Mouse (Mus musculus): ENCODE measurements around the gene Ascc3.

The Ascc3 gene

GRCm38 (mm10) chr10:50762984-50763383, 170.5 kb downstream of the Ascc3 start:
- no peak for DNase-seq (ENCODE audit: low spot score)

- no peak for DNase-seq (ENCODE audit: low spot score)
These were observed 171.2 kb downstream of the Ascc3 start for GRCm38 (mm10) chr10:50763457-50764310.

DNA sequence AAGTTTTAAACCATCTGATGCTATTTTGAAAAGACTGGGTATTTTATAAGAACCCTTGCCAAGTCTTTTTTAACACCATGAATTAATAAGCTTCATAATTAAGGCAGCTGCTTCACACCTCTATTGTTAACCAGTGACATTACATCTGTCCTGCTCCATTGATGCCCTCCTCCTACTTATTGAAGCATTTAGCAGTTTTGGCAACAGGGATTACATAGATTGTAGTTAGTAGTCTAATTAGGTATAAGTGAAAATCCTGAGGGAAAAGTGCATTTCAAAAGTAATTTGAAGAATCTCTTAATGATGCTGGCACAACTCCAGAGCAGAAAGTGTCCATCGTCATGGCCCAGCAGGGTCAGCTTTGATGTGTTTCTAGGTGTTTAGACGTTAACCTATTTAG, 180.3 kb downstream of the Ascc3 start:
- DNase-seq (ENCODE audit: low spot score) = no peak

GRCm38 (mm10) chr10:50773846-50774245, 181.4 kb downstream of the Ascc3 start:
- DNase-seq (ENCODE audit: low spot score) = no peak

DNA sequence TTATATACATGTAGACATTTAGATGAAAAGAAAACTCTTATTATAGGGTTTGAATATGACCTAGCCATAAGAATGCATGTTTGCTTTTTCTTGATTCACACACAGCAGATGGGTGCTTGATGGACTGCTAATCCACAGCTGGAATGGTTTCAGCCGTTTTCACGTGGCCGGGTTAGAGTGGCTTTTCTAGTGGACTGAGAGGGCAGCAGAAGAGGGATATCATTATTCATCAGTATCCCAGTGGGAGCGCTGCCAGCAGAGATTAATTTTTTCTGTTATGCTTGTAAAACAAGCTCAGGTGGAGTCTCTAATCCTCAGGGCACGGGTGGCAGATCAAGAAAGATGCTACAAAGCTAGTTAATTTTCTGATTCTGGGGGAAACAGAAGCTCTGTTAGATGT, 200.4 kb downstream of the Ascc3 start:
- no peak for DNase-seq (ENCODE audit: low spot score)

DNA sequence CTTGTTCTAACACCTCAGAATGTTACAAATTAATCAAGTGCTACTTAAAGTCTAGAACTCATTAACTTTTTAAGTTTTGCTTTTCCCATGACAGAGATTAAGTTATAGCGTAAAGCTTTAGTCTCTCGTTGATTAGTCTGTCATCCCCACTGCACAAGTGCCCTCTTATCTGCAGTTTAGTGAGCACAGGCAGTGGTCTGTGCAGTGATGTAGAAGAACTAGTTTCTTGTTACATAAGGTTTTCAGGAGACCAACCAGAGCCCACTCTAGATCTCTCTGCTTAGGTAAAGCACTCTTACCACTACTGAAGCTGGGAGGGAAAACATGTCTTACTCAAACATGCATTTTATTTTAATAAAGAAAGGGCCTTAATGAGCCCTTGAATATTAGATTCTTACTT, 209.1 kb downstream of the Ascc3 start:
- DNase-seq (ENCODE audit: low spot score) = no peak

GRCm38 (mm10) chr10:50802380-50802779, 209.9 kb downstream of the Ascc3 start:
- no peak for DNase-seq (ENCODE audit: low spot score)

GRCm38 (mm10) chr10:50806166-50806565, 213.7 kb downstream of the Ascc3 start:
- no peak for DNase-seq (ENCODE audit: low spot score)

GRCm38 (mm10) chr10:50822363-50822762, 229.9 kb downstream of the Ascc3 start:
- DNase-seq (ENCODE audit: low spot score) = no peak

DNA sequence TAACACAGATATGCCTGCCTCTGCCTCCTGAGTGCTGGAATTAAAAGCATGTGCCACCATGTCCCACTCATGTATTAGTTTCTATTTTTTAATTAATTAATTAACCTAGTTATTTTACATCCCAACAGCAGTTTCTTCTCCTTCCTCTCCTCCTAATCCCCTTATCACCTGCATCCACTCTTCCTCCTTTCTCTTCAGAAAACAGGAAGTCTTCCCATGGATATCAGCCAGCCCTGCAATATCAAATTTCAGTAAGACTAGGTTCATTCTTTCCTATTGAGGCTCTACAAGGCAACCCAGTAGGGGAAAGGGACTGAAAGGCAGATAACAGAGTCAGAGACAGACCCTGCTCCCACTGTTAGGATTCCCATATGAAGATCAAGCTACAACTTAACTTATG, 234.4 kb downstream of the Ascc3 start:
- no peak for DNase-seq (ENCODE audit: low spot score)

DNA sequence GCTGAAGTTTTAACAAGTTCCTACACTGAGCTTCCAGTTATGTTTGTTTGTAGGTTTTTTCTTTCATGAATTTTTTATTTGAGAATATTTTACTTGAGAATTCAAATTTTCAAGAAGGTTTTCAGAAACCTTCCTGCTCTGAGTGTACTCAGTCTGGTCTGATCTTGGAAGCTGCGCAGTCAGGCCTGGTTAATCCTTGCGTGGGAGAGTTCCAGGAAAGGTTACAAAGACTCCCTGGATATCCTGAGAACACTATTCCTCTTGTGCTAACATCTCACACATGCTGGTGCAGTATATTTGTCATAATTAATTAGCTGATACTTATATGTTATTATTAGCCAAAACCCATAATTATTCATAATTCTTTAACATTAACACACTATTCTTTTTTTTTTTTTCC, 242.1 kb downstream of the Ascc3 start:
- DNase-seq (ENCODE audit: low spot score) = no peak

- DNase-seq (ENCODE audit: low spot score) = no peak
These were observed 250.9 kb downstream of the Ascc3 start for GRCm38 (mm10) chr10:50843363-50843762.

- no peak for DNase-seq (ENCODE audit: low spot score)
These were observed 275.7 kb downstream of the Ascc3 start for GRCm38 (mm10) chr10:50868202-50868601.

DNA sequence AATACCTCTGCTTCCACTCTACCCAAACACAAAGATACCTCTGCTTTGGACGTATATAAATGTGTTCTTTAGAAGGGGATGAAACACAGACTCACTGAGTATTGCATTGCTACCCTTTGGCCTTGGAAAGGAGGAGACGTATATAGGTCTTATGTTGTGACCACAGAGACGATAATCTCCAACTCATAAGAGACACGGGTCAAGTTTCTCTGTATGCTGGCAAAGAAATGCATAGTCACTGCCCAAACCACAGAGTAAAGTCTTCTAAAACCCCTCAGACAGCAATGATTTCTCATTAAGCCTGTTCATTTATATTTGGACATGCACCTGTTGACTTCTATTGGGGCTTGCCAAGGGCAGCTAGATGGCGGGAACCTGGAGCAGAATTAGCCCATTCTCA, 284.5 kb downstream of the Ascc3 start:
- DNase-seq (ENCODE audit: low spot score) = no peak

DNA sequence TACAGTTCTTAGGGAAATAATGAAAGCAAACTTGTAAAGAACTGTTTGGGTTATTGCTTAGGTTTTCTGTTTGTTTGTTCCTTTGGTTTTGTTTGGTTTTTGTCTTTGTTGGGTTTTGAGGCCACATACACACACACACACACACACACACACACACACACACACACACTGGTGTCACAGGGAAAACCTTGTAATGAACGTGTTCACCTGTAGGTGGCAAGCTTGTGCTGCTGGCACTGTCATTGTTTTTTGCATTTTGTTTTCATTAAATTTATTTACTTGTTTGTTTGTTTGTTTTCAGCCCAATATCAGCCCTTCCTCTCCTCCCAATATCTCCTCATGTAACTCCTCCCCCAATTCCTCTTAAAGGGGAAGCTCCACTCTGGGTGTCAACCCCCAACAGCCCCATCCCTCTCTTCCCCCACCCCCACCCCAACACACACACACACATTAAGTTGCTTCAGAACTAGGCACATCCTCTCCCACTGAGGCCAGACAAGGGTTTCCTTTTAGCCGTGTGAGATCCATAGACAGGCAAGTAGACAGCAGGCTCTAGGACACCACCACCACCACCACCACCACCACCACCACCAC, 289.1 kb downstream of the Ascc3 start:
- no peak for DNase-seq (ENCODE audit: low spot score)

GRCm38 (mm10) chr10:50882366-50882765, 289.9 kb downstream of the Ascc3 start:
- no peak for DNase-seq (ENCODE audit: low spot score)

- DNase-seq (ENCODE audit: low spot score) = no peak
These were observed 293.8 kb downstream of the Ascc3 start for GRCm38 (mm10) chr10:50886305-50886704.

GRCm38 (mm10) chr10:50890621-50891020, 298.2 kb downstream of the Ascc3 start:
- no peak for DNase-seq (ENCODE audit: low spot score)

DNA sequence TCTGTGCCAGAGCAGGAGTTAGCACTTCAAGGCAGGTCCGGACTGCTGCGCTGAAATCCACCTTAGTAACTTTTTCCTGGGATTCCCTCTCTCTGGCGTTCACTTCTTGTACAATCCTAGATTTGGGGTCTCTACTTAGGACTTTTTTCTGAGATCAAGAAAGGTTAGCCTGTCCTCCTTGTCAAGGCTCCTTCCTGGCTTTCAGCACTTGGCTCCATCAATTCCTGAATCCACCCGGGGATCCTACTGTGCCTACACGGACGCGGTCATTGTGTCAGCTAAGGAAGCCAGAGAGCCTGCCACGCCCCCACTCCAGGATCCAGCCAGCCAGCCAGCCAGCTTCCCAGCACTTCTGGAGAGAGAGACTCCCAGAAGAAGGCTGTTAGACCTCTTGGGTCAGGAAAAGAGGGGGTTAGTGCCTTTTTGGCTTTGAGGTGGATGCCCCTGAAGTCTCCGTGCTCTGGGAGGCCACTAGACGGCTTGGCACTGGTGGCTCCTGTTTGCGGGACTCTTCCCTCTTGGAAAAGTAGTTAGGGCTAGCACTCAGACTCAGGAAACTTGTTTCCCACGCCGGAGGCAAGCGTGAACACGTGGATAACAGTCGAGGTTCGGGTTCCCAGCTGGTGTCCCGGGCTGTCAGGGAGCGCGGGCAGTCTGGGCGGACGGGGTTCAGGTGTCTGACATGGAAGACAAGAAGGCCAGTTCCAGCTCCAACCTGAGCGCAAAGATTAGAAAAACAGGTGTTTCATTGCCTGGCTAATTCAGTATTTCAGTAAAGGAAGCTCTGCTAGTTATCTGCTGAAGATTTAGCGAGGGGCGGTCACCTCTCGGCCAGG, 299.6 kb downstream of the Ascc3 start:
- DNase-seq (ENCODE audit: low spot score) = no peak

DNA sequence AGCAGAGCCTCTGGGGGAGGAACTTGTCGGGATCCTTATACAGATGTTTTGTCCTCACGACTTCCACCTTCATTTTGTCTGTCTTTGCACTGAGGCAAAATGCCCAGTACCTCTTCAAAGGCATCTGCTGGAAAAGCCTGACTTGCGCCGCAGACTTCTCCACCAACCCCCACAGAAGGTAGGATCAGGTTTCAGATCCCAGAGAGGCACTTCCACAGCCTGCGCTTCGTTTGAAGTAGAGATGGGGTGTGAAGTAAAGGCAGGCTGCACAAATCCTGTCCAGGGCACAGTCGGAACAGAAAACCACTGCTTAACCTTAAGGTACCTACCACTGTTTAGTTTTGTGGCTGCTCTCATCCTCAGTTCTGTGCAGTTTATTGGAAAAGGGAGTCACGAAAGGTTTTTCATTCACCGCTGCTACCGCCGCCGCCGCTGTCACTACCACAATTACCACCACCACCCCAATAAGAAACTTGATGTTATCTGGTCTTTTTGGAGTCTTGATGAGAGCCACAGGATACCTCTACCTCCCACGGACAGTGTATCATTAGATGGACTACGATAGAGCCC, 300.4 kb downstream of the Ascc3 start:
- no peak for DNase-seq (ENCODE audit: low spot score)

GRCm38 (mm10) chr10:50893546-50893945, 301.1 kb downstream of the Ascc3 start:
- no peak for DNase-seq (ENCODE audit: low spot score)

DNA sequence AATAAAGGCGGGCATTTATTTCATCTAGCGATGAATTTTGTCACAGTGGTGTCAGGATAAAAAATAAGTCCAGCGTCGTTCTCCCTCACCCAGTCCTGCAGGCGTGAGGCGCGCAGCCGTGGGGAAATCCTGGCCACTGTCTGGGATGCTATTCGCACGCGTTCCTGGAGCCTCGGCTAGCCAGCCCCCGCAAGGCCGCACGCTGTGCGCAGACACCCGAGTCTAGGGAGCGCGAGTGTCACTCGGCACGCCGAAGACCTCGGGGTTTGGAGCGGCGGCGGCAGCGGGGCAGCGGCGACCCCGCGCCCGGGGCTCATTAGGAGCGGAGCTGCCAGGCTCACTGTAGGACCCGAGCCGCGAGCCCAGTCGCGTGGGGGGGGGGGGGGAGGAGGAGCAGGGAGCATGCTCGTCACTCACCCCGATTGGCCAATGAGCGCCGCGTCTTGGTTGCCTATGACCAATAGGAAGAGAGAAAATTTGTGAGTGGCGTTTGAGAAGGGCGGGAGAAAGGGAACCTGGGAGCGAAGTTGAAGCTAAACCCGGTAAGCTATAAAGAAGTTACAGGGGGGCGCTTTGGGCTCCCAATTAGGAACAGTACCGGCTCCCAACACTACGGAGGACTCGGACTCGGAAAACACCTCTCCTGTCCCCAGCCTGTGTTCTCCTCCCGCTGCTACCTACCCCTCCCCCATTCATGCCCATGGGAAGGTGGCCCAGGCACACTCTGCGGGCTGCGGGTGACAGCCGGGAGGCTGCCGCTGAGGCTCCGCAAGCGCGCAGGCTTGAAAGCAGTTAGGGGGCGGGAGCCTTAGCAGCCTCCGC, 301.9 kb downstream of the Ascc3 start, which contains the start of gene Sim1:
Gene Sim1, plus strand, starts transcription at position 585 of the 822 bp plus-strand sequence.
- no peak for DNase-seq (ENCODE audit: low spot score)
